Mouse (Mus musculus) megakaryocyte, embryonic 14.5 days (primary cell): ENCODE data around the gene Hsd17b11. TPM values are rescaled to one million over a fixed set of nuclear protein-coding genes. Genes with fewer than 3 reads are reported as not detected.
A peak's percentile ranks its signal among the peaks of the same experiment; 100 is the strongest.

Source experiments
- H3K27me3 ChIP-seq: replicated peaks from 2 replicates; pipeline ENCODE3; 2012; ENCODE audit warnings: inconsistent platforms
- H3K36me3 ChIP-seq: replicated peaks from 2 replicates; pipeline ENCODE3; 2012; ENCODE audit warnings: low read length, inconsistent platforms, mixed read lengths
- H3K4me1 ChIP-seq: 2 replicates; pipeline ENCODE4 v1.6.1; 2012; ENCODE audit warnings: inconsistent platforms
- H3K4me3 ChIP-seq: replicated peaks from 2 replicates; pipeline ENCODE3; 2012; ENCODE audit warnings: moderate library complexity, mild to moderate bottlenecking, inconsistent platforms
- H3K9me3 ChIP-seq: 2 replicates; pipeline ENCODE4 v1.6.1; 2012; ENCODE audit warnings: inconsistent platforms
- FLI1 ChIP-seq: IDR thresholded peaks from 2 replicates; pipeline ENCODE4 v1.6.1; 2012; ENCODE audit warnings: low read length, inconsistent platforms, mixed read lengths
- GATA1 ChIP-seq: IDR thresholded peaks from 3 replicates; pipeline ENCODE4 v1.6.1; 2012; ENCODE audit warnings: mixed read lengths, low read length, inconsistent platforms, borderline replicate concordance
- polyA plus RNA-seq: library from polyadenylated mRNA; stranded (reverse); fragments of >175 nt; gene quantifications from 2 replicates; pipeline ENCODE4 v1.2.3, GENCODE M21; 2012; ENCODE audit warnings: low replicate concordance; ENCODE audit not compliant: insufficient read depth

Hsd17b11 gene
- polyA plus RNA-seq, 1 experiment: 0.63 TPM

- H3K27me3 ChIP-seq: no peaks in the 10 kb centered on the region
- H3K9me3 ChIP-seq: no peaks in the 10 kb centered on the region
- H3K4me1 ChIP-seq: peaks cover 4% of the 10 kb centered on the region; the same call in 1 of the 2 replicates
- peaks cover 8% of the 10 kb centered on the region for H3K36me3 ChIP-seq
- no peak overlapping the region for H3K4me3 ChIP-seq
- no peak for TF ChIP-seq FLI1
- TF ChIP-seq GATA1: no peak
Observed at GRCm38 (mm10) chr5:103994669-103995068, 27.1 kb downstream of the Hsd17b11 start.

- Histone ChIP-seq H3K27me3 (no peaks in the 10 kb centered on the region), H3K4me3 (no peak overlapping the region), H3K36me3 (peaks cover 10% of the 10 kb centered on the region), H3K9me3 (no peaks in the 10 kb centered on the region), H3K4me1 (peaks cover 4% of the 10 kb centered on the region; the same call in 1 of the 2 replicates)
- TF ChIP-seq GATA1 (no peak), FLI1 (no peak)
Observed at GRCm38 (mm10) chr5:103993601-103994000, 28.1 kb downstream of the Hsd17b11 start.

DNA sequence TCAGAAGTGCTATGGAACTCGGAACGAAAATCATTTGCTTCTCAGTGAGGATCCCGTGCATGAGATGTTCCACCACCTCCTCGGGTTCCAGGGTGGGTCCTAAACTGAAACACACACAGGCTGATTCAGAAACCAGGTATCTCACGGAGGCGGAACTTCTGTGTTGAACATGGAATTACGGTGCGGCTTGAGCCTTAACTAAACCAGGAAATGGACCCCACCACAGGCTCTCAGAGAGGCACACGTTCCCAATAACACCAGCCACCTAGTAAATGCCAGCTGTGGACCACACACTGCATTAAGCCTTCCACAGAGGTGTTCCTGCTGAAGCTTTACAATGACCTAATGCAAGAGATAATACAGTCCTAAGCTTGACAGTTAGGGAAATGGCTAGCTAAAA is 28.9 kb downstream of the Hsd17b11 start:
- Histone ChIP-seq H3K27me3 (no peaks in the 10 kb centered on the region), H3K36me3 (peaks cover 10% of the 10 kb centered on the region), H3K4me3 (no peak overlapping the region), H3K9me3 (no peaks in the 10 kb centered on the region), H3K4me1 (peaks cover 4% of the 10 kb centered on the region; the same call in 1 of the 2 replicates)
- no peak for TF ChIP-seq GATA1

- peaks cover 8% of the 10 kb centered on the region for H3K27me3 ChIP-seq
- no peak overlapping the region for H3K4me3 ChIP-seq
- no peaks in the 10 kb centered on the region for H3K9me3 ChIP-seq
- H3K36me3 ChIP-seq: no peaks in the 10 kb centered on the region
- TF ChIP-seq GATA1 (no peak), FLI1 (no peak)
- H3K4me1 ChIP-seq: no peaks in the 10 kb centered on the region; the same call in 1 of the 2 replicates
Observed at GRCm38 (mm10) chr5:103980705-103981560, 40.8 kb downstream of the Hsd17b11 start.

DNA sequence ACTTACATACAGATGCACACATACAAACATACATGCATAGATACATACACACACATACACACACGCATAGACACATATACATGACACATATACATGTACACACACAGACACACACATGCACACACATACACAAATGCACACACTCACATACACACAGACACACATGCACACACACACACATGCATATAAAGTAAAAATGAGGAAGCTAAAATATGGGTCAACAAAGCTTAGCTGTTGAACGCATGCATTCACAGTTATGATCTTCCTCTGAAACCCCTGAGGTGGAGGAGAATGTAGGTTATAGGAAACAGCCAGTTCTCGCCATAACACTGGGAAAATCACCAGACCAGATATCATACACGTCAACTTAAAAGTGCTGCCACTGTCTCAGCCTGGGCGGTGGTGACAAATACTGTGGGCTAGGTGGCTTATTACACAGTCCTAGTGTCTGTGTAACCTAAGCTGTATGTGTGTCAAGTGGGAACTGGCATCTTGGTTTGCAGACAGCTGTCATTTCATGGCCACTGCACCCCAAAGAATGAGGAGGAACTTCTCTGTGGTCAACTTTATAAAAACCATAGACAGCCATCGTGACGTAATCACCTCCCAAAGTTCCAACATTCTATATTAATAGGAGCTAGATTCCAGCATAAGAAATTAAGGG is 43.7 kb downstream of the Hsd17b11 start:
- H3K36me3 ChIP-seq: no peaks in the 10 kb centered on the region
- no peaks in the 10 kb centered on the region; the same call in none of the 2 replicates for H3K4me1 ChIP-seq
- no peak overlapping the region for H3K4me3 ChIP-seq
- peaks cover 27% of the 10 kb centered on the region for H3K27me3 ChIP-seq
- H3K9me3 ChIP-seq: no peaks in the 10 kb centered on the region
- TF ChIP-seq GATA1 (no peak), FLI1 (no peak)

DNA sequence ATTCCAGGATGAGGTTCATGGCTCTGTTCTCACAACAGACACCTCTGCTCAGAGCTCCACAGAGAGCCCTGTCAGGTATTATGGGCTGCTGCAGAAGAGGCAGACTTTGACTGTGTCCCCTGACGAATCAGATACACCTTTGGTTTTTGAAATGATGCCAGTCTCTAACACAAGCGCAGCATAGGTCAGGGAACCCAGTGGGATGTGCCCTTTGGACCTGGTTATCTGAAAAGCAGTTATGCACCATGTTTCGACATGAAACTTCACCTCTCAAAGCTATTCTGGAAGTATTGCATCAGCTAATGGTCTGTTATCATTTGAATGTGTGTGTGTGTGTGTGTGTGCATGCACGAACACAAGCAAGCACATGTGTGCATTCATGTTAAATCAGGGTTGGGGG is 44.4 kb downstream of the Hsd17b11 start, which contains the start of gene Hsd17b13:
Gene Hsd17b13, minus strand, starts transcription at position 114 of the 400 bp plus-strand sequence.
- H3K4me3 ChIP-seq: no peak within 1 kb of the TSS
- no peaks in the 10 kb centered on the region for H3K36me3 ChIP-seq
- peaks cover 34% of the 10 kb centered on the region for H3K27me3 ChIP-seq
- no peaks in the 10 kb centered on the region for H3K9me3 ChIP-seq
- peaks cover 7% of the 10 kb centered on the region for H3K4me1 ChIP-seq
- TF ChIP-seq GATA1 (no peak), FLI1 (no peak)

GRCm38 (mm10) chr5:103975736-103976135 is 46.0 kb downstream of the Hsd17b11 start:
- Histone ChIP-seq H3K4me1 (peaks cover 8% of the 10 kb centered on the region), H3K27me3 (peaks cover 35% of the 10 kb centered on the region), H3K36me3 (no peaks in the 10 kb centered on the region), H3K9me3 (no peaks in the 10 kb centered on the region), H3K4me3 (no peak overlapping the region)
- TF ChIP-seq GATA1 (no peak), FLI1 (no peak)

DNA sequence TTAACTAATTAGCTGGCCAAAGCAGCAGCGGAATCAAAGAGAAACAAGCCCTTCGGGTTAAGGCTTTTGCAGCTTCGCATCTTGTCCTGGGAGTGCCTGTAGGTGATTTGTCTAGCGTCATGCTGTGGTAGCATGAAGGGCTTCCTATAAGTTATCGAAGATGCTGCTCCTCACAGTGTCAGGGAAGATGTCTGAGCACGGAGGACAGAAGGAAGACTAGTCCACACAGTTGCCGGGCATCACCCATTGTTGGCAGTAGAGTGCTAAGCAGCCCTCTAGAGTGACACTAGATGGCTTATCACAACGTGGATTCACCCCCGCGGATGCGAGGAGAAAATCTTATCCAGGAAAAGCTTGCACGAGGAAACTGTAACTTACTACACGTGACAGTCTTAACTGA is 48.9 kb downstream of the Hsd17b11 start:
- Histone ChIP-seq H3K4me1 (peaks cover 8% of the 10 kb centered on the region), H3K4me3 (peak overlapping the region; percentile 76), H3K9me3 (no peaks in the 10 kb centered on the region), H3K27me3 (peaks cover 37% of the 10 kb centered on the region), H3K36me3 (no peaks in the 10 kb centered on the region)
- TF ChIP-seq GATA1: no peak
- TF ChIP-seq FLI1: no peak

DNA sequence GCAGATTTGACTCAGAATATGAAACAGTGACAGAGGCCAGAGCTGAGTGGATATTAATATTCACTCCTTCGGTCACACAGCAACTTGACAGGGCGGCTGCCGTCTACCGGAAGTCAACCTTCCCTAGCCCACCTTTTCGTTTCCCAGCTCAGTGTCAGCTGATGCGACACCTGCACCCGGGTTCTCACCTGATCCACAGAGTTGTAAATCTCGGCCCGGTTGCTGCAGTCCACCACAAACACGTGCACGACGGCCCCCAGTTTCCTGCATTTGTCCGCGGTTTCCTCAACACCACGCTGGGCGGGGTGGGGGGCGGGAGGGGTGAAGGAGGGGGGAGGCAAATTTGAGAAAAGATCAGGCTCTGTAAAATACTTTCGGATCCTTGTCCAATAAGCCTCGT is 49.3 kb downstream of the Hsd17b11 start:
- peak overlapping the region; percentile 64 for H3K4me3 ChIP-seq
- H3K27me3 ChIP-seq: peaks cover 37% of the 10 kb centered on the region
- H3K36me3 ChIP-seq: no peaks in the 10 kb centered on the region
- no peak for TF ChIP-seq GATA1
- no peak for TF ChIP-seq FLI1
- no peaks in the 10 kb centered on the region for H3K9me3 ChIP-seq
- peaks cover 8% of the 10 kb centered on the region for H3K4me1 ChIP-seq

- peaks cover 43% of the 10 kb centered on the region for H3K27me3 ChIP-seq
- no peak overlapping the region for H3K4me3 ChIP-seq
- H3K36me3 ChIP-seq: no peaks in the 10 kb centered on the region
- no peaks in the 10 kb centered on the region for H3K9me3 ChIP-seq
- peaks cover 8% of the 10 kb centered on the region for H3K4me1 ChIP-seq
- TF ChIP-seq GATA1 (no peak), FLI1 (no peak)
Observed at GRCm38 (mm10) chr5:103971051-103971450, 50.7 kb downstream of the Hsd17b11 start.
